Mouse (Mus musculus) layer of hippocampus, adult 11-12 months (tissue): Measurements from ENCODE around the gene 4921504E06Rik.

Source experiments
- DNase-seq: peaks from one replicate; pipeline ENCODE4 v3.0.0; 2022; ENCODE audit warnings: low spot score

4921504E06Rik gene

GRCm38 (mm10) chr2:19419686-19420345 is 133.9 kb downstream of the 4921504E06Rik start:
- no peak for DNase-seq

- DNase-seq, result no peak
Measured at GRCm38 (mm10) chr2:19416066-19416465, 137.6 kb downstream of the 4921504E06Rik start.

- peak; percentile 78 for DNase-seq
Measured at GRCm38 (mm10) chr2:19415063-19415521, 138.6 kb downstream of the 4921504E06Rik start.

- peak; percentile 75 for DNase-seq
Measured at GRCm38 (mm10) chr2:19414222-19414965, 139.3 kb downstream of the 4921504E06Rik start.
